Comparison of ENCODE assay signal across 11 mouse cellular contexts in the genomic region with DNA sequence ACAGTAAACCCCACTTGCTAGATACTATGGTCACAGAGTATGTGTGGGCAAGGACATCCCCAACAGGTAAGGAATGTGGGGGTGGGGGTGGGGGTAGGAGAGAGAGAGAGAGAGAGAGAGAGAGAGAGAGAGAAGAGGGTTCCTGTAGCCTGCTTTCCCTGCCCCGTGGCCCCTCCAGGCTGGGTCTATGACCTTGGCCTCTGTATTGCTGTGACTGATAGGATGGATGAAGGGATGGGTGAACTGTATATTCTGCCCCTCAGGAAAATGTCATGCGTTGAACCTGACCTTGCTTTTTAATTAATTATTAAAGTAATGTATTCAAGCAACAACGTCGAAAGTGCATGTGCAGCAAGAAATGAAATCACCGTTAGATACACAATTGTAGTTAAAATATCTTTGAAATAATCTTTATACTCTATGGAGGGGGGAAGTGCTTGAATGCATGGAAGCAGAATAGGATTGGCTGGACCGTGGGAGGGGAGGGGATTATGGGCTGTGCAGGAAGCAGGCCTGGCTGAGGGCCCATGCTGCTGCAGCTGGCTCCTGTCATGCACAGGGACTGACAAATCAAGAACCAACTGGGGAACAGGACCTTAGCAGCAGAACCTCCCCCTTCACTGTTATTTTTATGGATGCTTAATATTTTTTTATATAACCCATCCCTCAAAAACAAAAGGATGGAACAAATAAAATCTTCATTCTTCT. TPM values are rescaled to one million over a fixed set of nuclear protein-coding genes. Genes with fewer than 3 reads are reported as not detected.
DNase-seq lines count a peak whose midpoint lies in the region; ATAC-seq lines count a peak whose summit lies in the region.
"Had no signal": no experiment of that assay in that cellular context is flagged by ENCODE, and none has a peak within 500 bp of the region (broad histone marks: within the 10 kb centered on the region; RNA-seq: fewer than 3 reads in every experiment).

No protein-coding gene starts in this region.

- H3K9me3 ChIP-seq in midbrain, embryonic 11.5 days (ENCODE audit: control insufficient read depth, low read length), result no peaks in the 10 kb centered on the region
- no peaks in the 10 kb centered on the region for H3K9me3 ChIP-seq in midbrain, embryonic 10.5 days (replicated peaks)

- intact Hi-C loops in heart, postnatal 10 days (cut with DNase I), result no loop called here

- peak; percentile 52; the same call in 1 of the 2 replicates for ATAC-seq in midbrain, embryonic 11.5 days (ENCODE audit: low FRiP score)

- 73% methylated on average over 6 of the region's 6 CpGs for WGBS in midbrain, embryonic 11.5 days
- WGBS in midbrain, embryonic 10.5 days, result 77% methylated on average over 6 of the region's 6 CpGs

- H3K36me3 ChIP-seq in midbrain, embryonic 11.5 days (ENCODE audit: control insufficient read depth, insufficient read depth, low read length), result no peaks in the 10 kb centered on the region
- no peaks in the 10 kb centered on the region for H3K36me3 ChIP-seq in midbrain, embryonic 10.5 days
- H3K36me3 ChIP-seq: liver, embryonic 13.5 days had no signal

- no peaks in the 10 kb centered on the region for H3K4me1 ChIP-seq in midbrain, embryonic 11.5 days (ENCODE audit: control insufficient read depth, insufficient read depth, low read length)
- peaks cover 12% of the 10 kb centered on the region for H3K4me1 ChIP-seq in midbrain, embryonic 10.5 days
- H3K4me1 ChIP-seq: liver, embryonic 13.5 days had no signal

- no peak overlapping the region for H3K9ac ChIP-seq in midbrain, embryonic 11.5 days (ENCODE audit: low read length)
- H3K9ac ChIP-seq: liver, embryonic 13.5 days had no signal

- H3K27me3 ChIP-seq in midbrain, embryonic 11.5 days (ENCODE audit: control insufficient read depth, insufficient read depth, low read length), result no peaks in the 10 kb centered on the region
- H3K27me3 ChIP-seq in midbrain, embryonic 10.5 days (ENCODE audit: low read depth, poor library complexity, severe bottlenecking), result no peaks in the 10 kb centered on the region
- H3K27me3 ChIP-seq: liver, embryonic 13.5 days had no signal

- peak; percentile 12 to 22 for DNase-seq in heart, postnatal 10 days
- DNase-seq in heart, adult 11 months, result no peak
- DNase-seq in midbrain, embryonic 11.5 days (ENCODE audit: low spot score, missing footprints), result peak; percentile 77
- DNase-seq in midbrain, embryonic 10.5 days (ENCODE audit: low spot score), result no peak
- peak; percentile 73 for DNase-seq in lung, postnatal 10 days
- no peak for DNase-seq in spleen, adult 18-20 months
- DNase-seq in gastrocnemius, adult 18-20 months (ENCODE audit: low spot score), result no peak
- DNase-seq: cerebellum, adult 18-20 months; liver, embryonic 13.5 days; thymus, postnatal 25 days had no signal

- H3K4me2 ChIP-seq in midbrain, embryonic 11.5 days, result no peak overlapping the region
- H3K4me2 ChIP-seq: liver, embryonic 13.5 days had no signal

- no peak overlapping the region for H3K4me3 ChIP-seq in midbrain, embryonic 11.5 days (ENCODE audit: low read depth, low read length)
- no peak overlapping the region for H3K4me3 ChIP-seq in midbrain, embryonic 10.5 days
- H3K4me3 ChIP-seq: liver, embryonic 13.5 days had no signal

- no peak overlapping the region for H3K27ac ChIP-seq in midbrain, embryonic 11.5 days (ENCODE audit: low read depth, low read length)
- H3K27ac ChIP-seq in midbrain, embryonic 10.5 days (replicated peaks), result no peak overlapping the region
- H3K27ac ChIP-seq: liver, embryonic 13.5 days had no signal

RNA-seq across cellular contexts. Expression of gene Cbln4, which starts 46.1 kb away (rescaled TPM):
- total RNA-seq in heart, postnatal 10 days (2021), result not detected
- polyA plus RNA-seq in midbrain, embryonic 11.5 days (2014; fragmentation: Nextera tagmentation; extraction: Ambion mirVana), result 0.80 and 1.2 TPM in 2 replicates
- 0.53 and 0.67 TPM in 2 replicates for polyA plus RNA-seq in midbrain, embryonic 10.5 days (2016; fragmentation: Nextera tagmentation; extraction: Ambion mirVana)
- not detected for total RNA-seq in gastrocnemius, adult 18-20 months (2021)
- total RNA-seq: granulocyte monocyte progenitor cell, adult 5-6 weeks had no signal

Comparison
In these comparisons a context has a peak if more than half of its experiments do, and no peak if none do; other contexts are left out.
1. DNase-seq: peak in heart, postnatal 10 days (2 of 2), midbrain, embryonic 11.5 days (single experiment) and lung, postnatal 10 days (single experiment); none in heart, adult 11 months (single experiment), midbrain, embryonic 10.5 days (single experiment), spleen, adult 18-20 months (0 of 2) and gastrocnemius, adult 18-20 months (single experiment).